Mouse (Mus musculus): Measurements from ENCODE around the gene Hnrnpa3. TPM values are rescaled to one million over a fixed set of nuclear protein-coding genes. Genes with fewer than 3 reads are reported as not detected.

Gene Hnrnpa3
- polyA plus RNA-seq, 1 experiment from 2014 or later, result 292 TPM

DNA sequence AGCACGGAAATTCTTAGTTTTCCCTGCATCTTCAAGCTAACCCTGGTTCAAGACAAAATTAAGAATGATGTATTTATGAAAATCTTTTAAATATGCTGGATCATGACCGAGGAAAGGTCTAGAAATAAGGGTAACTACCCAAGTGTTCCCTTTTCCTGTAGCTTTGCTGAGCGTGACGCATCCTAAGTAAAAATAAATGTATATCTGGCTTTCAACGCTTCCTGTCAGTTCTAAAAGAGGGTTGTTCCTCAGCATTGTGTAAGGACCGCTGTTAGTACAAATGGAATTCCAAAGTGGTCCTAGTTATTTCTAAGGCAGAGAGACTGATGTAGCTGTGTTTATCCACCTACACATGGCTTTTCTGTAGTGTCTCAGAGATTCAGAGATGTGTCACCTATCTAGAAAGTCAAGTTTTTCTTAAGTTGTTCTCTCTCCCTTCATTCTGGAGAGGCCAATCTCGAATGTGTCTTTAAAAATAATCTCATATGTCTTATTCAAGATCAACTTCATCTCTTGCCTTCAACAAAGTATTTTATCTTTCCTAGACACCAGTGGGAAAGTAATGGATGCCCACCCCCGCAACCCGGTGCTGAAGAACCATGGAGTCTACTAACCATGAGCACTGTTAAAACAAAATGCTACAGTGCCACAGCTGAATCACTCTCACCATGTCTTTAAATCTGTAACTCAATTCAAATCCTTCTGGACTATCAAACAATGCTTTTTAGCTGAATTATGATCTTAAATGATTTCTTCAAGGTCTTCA lies 42.9 kb downstream of the Hnrnpa3 start:
- no peak for DNase-seq (ENCODE audit: low spot score)

DNA sequence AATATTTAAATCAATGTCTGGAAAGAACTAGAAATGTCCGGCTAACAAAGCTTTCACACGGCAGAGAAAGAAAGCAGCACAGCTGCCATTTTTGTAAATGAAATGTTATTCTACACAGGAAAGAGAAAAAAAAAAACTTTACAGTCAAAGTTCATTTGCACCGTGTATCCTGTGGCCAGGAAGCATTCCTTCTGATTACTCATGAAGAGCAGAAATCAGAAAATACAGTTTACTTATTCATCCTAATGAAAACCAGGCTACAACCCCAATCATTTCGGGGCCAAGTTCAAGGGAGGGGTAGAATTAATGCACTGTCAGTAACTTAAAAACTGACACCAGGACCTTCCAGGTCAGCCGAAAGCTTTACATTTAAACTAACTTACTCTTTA lies 43.5 kb downstream of the Hnrnpa3 start:
- peak; percentile 42 for DNase-seq (ENCODE audit: low spot score)

DNA sequence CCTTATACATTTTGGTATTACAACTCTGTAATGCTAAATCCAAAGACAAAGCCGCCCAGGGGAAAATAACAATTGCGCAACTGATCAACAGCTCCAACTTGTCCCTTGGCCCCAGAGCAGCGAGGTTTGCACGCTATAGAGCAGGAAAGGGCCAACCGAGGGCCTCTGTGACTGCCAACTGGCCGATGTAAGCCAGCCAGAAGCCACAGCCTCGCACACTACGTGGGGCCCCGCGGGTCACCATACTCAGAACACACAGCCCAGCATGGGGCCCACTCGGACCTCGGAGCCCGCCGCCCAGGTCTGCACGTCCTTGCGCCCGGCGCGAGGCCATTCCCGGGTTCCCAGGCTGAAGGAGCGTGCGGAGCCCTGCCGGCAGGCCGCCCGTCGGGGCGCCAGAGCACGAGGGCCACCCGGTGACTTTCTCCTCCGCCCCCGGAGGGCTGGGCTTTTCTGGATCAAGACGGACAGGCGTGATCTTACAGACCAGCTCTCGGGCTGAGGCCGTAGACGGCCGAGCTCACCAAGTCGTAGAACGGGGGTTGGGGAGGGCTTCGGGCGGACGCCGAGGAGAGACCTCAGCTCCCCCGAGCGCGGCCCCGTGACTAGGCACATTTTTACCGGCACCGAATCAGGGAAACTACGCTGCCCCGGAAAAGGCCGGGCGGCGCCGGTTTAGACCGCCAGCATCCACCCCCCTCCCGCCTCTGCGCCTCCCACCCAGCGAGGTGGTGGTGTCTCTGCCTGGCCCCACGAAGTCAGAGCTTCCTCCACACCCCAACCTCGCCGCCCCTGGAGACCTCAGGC lies 44.5 kb downstream of the Hnrnpa3 start:
- peak; percentile 85 for DNase-seq (ENCODE audit: low spot score)

DNA sequence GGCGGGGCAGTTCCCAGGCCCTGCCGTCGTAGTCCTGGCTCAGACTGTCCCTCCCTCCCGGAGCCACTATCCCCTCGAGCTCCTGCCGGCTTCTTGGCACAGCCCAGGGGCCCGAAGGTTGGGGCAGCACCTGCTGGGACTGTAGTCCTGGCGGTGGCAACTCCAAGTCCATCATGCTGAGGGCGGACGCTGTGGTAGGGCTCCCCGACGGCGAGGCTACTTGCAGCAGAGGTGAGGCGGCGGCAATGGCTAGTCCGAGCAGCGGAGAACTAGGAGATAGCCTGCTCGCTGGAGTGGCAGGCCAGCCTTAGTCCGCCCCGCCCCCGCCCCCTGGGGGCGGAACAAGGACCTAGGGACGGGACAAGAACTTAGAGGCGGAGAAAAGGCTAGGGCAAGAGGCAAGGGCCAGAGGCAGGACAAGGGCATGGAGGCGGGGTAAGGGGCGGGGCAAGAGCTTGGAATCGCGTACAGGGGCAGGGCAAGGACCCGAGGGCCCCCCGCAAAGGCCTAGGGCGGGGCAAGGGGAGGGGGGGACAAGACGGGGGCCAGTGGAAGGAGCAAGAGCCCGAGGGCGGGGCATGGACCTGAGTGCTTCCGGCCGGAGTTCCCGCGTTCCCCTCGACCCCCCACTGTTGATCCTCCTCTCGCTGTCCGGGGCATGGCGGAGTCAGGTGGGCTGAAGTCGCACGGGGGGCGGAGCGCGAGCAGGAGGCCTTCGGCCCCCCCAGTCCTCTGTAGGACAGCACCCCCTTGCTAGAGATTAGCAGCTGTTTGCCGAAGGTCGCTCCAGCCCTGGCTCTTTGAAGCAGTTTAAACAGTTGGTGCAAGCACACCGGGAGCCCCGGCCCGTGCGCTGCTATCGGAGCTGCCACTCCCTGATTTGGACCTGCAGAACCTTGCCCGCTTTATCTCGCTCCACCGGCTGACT lies 45.4 kb downstream of the Hnrnpa3 start, which contains the start of gene Nfe2l2:
TSS of gene Nfe2l2 (minus strand) at position 408 of the 928 bp plus-strand sequence.
- peak; percentile 83 for DNase-seq (ENCODE audit: low spot score)

DNA sequence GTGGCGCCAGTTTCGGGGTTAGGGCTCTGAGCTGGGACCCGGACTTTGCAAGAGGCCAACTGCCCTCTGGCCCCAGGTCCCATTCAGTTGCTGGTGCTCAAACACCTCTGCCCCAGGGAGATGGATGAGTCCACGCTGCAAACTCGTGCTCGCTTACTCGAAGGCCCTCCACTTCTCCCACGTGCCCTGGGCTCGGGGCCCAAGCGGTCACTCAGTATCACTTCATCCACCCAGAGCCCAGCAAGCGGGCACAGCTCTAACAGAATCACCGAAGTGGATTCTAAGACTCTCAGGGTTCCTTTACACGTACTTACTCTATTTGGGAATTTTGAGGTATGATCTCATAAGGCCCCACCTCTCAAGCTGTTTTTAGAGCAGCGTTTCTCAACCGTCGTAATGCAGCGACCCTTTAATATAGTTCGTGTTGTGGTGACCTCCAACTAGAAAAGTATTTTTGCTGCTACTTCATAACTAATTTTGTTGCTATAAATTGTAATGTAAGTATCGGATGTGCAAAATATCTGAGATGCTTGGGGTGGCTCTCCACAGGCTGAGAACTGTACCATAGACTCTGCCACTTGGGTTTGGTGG lies 46.2 kb downstream of the Hnrnpa3 start:
- DNase-seq (ENCODE audit: low spot score), result peak; percentile 16

DNA sequence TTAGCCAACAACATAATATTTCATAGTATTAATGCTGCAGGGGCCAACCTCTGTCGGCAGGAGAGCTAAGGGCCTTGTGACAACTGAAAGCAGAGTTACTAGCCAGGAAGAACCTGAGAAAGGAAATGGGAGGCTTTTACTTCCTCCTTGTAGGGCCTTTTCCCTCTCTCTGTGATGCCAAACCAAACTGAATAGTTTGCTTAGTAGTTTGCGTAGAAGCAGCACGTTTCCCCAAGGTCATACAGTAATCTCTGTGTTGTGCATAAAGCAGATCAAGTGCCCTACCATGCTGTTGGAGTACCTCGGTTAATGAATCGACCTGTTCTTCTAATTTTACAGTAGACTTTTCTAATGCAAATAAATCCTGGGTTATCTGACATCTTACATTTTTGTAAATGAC lies 47.4 kb downstream of the Hnrnpa3 start:
- DNase-seq (ENCODE audit: low spot score), result no peak

DNA sequence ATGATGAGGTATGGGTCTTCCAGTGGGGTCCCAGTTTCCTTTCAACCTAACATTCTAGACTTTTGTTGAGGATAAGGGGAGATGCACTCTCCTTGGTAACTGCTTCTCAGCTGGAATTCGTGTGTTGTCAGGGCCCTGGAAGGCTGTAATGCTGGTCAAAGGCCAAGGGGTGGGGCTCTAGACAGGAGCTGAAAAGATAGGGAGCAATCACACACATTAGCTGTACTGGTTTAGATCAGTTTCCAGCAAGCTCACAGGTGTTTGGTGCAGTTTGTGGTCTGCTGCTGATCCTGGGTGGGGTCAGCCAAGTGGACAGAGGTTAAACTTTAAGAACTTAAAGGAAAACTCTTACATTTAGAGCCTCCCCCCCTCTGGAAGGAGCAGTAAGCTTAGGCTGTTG lies 48.4 kb downstream of the Hnrnpa3 start:
- no peak for DNase-seq (ENCODE audit: low spot score)

DNA sequence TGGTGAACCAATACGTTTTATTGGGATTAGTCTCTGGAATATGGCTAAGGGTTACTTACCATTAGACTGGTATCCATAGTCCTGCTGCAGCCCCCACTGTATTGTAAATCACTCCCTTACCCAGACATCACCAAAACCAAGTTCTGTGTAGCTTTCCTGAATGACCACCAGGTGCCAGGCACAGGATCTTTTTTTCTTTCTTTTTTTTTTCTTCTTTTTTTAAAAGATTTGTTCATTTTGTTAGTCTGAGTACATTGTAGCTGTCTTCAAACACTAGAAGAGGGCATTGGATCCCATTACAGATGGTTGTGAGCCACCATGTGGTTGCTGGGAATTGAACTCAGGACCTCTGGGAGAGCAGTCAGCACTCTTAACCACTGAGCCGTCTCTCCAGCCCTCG lies 54.0 kb downstream of the Hnrnpa3 start:
- no peak for DNase-seq (ENCODE audit: low spot score)

DNA sequence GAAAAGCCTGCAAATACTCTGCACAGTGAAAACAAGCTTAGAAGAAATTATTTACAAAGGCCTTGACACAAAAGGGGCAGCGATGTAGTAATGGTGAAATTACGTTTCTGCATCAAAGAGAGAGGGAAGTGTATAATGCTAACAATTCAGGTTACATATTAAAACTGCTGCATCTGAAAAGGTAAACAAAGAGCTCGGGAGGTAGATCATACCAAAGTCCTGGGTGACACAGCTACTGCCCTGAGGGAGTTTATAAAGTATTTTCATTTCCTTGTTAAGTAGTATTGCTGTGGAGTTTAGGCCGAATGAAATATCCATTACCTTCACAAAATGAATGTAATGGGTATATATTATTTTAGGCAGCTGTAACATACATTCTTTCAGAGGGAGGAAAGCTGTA lies 55.7 kb downstream of the Hnrnpa3 start:
- no peak for DNase-seq (ENCODE audit: low spot score)

DNA sequence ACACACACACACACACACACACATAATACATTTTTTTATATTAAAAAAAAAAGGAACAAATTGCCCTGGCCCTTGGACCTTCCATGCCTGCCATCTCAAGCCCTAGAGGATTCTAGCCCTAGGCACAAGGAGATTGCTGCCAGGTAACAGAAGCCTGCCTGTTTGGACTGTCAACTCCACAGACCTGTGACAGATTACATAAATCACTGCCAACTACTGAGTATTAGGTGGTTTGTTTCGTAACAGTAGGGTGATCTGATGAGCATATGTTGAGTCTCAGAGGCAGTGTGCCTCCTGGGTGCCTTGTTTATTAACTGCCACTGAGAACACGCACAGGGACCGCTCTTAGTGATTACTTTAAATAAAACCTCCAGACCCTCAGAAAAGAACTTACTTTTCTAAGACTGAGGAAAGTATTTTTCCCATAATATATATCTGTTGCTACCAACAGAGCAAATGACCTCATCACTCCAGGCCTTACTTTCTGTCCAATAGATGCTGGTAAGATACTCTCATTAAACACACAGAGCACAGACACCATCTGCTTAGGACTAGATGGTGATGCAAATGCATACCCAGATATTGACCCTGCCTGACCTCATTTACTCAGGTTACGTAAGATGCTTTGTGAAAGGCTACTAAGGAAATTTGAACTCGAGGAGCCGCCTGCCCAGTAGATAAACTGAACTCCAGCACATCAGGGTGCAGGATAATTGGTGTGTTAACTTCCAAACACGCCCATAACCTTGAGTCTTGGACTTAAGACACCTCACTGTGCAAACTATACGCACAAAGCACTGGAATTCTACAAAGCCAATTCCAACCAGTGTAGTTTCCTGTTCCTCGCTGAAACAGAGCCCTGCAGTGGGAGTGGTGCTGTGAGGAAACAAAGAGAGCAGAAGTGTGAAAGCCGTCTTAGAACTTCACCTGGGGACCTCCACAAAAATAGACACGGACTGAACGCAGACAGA lies 57.3 kb downstream of the Hnrnpa3 start:
- no peak for DNase-seq (ENCODE audit: low spot score)

Small RNA genes lying within 50 kb of the gene (microRNA-seq; reads per million reads assigned to microRNA genes)
- not detected for gene Gm24574 (ENCODE audit: borderline number of aligned reads)

Other genes starting within 250 kb of the Hnrnpa3 start
- 56.6 and 57.3 TPM in 2 replicates for gene Nfe2l2, start 45.4 kb downstream of the Hnrnpa3 start, polyA plus RNA-seq (2015; fragmentation: Nextera tagmentation; extraction: Ambion mirVana)
- 19.0 and 20.8 TPM in 2 replicates for gene Agps, start 172.9 kb downstream of the Hnrnpa3 start, polyA plus RNA-seq (2015; fragmentation: Nextera tagmentation; extraction: Ambion mirVana)

Data from thymus, postnatal 0 days (tissue).